Mouse (Mus musculus): ENCODE measurements around the gene Prl7d1.
"Not testable (repeated sequence)": the region's sequence is repeated elsewhere in the genome, so short reads cannot be mapped to it uniquely, and the experiment has no call there.

Prl7d1 gene

GRCm38 (mm10) chr13:27716636-27717035, at the start of gene Prl7d1:
Prl7d1 (minus strand) TSS chr13:27716736.
- DNase-seq: no peak

GRCm38 (mm10) chr13:27734512-27735186, 18.1 kb upstream of the Prl7d1 start:
- no peak for DNase-seq

- DNase-seq: not testable (repeated sequence)
Measured at GRCm38 (mm10) chr13:27730286-27730959, 13.9 kb upstream of the Prl7d1 start.

- not testable (repeated sequence) for DNase-seq
Measured at GRCm38 (mm10) chr13:27725057-27725456, 8.5 kb upstream of the Prl7d1 start.

- DNase-seq: no peak
Measured at GRCm38 (mm10) chr13:27706521-27706920, 10.0 kb downstream of the Prl7d1 start.

- DNase-seq: no peak
Measured at GRCm38 (mm10) chr13:27667936-27668335, 48.6 kb downstream of the Prl7d1 start, which contains the start of gene Prl7a2. Prl7a2 (minus strand) TSS chr13:27668036.

GRCm38 (mm10) chr13:27660747-27661146, 55.8 kb downstream of the Prl7d1 start:
- no peak for DNase-seq
